Mouse (Mus musculus) thymus, adult 2 months (tissue): ENCODE measurements at regions not wholly inside any gene's neighbourhood (a gene's known extent, or its start where the extent isn't known, plus 50 kb on each side); places are given as distances from the start of the nearest gene placed in this dataset.

Experiments
- CTCF ChIP-seq: fragments of 200-500 bp; IDR thresholded peaks from 2 replicates; pipeline ENCODE4 v1.5.1; 2012; ENCODE audit warnings: mild to moderate bottlenecking, control low read depth, low read length, moderate library complexity, borderline replicate concordance; ENCODE audit not compliant: control insufficient read depth, poor library complexity, insufficient read depth; ENCODE audit errors: extremely low read depth
- POLR2A ChIP-seq: fragments of 200-500 bp; IDR thresholded peaks from 2 replicates; pipeline ENCODE4 v1.6.1; 2012; ENCODE audit warnings: mild to moderate bottlenecking, low read length, control low read depth, moderate library complexity; ENCODE audit not compliant: control insufficient read depth, poor library complexity, insufficient read depth; ENCODE audit errors: extremely low read depth

DNA sequence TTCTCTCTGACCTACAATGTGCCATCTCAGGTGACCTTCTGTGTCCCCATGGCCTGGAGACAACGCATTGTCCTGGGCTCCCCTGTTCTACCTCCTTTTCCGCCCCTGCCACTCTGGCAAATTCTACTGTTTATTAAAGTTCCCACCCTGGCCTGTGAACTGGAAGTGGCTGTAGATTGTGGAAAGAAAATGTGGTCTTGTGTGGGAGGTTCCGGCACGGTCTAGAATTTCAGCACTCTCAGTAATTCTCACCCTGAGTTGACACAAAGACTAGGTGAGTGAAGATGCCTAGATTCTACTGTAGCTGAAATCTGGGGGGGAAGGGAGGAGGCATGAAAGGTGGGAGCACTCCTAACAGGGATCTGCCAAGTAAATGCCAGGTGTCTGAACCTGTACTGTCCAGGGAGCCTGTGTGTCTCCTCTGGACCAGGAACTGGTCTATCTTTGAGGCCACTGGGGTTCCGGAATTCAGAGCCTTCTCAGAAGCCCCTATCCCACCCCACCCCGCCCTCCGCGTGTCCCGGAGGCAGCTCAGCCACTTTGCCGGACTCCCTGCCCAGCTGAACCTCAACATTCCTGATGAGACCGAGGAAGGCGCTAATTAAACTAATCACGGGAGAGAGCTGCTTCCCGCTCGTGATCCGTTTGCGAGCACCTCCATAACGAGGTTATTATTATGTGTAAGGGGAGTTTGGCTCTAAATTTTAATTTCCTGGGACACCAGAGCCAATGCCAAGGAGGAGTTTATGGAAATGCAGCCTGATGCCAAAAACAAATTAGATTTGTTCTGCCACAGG is 77.3 kb upstream of the Cpsf6 start:
- TF ChIP-seq CTCF (no peak), POLR2A (no peak)
